Mouse (Mus musculus): ENCODE measurements around the gene Aoc1.
"Not testable (repeated sequence)": the region's sequence is repeated elsewhere in the genome, so short reads cannot be mapped to it uniquely, and the experiment has no call there.

Gene Aoc1

DNA sequence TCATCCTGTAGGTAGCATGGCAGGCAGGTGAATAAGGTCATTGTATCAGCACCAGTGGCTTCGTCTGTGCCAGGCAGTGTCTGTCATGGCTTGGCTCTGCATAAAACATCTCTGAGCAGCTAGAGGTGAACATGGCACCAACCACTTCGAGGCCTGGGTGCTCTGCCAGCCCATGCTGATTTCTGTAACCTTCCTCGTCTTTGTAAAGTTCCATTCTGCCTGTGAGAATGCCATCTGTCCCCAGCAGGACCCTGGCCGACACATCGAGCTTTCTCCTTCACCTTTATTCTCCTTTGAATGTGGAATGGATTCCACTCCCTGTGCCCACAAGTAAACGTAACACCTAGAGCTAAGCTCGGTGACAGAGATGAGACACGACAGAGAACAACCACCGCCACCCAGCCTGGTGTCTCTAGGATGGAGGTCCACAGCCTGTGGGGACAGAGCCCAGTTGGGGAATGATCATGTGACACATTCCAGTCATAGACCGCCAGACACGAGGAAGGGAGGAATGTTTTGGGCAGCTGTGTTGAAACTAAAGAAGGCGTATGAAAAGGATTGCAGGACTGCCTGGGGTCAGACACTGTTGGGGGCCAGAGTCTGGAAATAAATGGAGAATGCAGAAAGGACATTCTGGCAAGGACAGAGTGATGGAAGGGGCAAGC, 10.9 kb upstream of the Aoc1 start:
- DNase-seq (ENCODE audit: low spot score) = no peak

DNA sequence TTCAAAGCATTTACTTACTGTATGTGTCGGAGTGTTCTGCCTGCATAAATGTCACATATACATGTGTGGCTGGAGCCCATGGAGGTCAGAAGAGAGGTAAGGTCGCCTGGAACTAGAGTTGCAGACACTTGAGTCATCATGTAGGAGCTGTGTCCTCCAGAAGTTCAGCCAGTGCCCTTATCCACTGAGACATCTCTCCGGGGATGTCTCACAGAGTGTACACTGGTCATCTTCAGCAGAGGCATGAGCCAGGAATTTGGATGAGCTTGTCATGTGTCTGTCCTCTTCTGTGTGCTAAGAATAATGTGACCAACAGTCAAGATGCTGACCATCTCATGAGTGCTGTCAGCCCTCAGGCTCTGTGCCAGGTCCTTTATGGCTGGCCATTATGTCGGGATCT, 9.9 kb upstream of the Aoc1 start:
- DNase-seq (ENCODE audit: low spot score) = no peak

- no peak for DNase-seq (ENCODE audit: low spot score)
Observed at GRCm38 (mm10) chr6:48863488-48863887, 9.2 kb upstream of the Aoc1 start.

DNA sequence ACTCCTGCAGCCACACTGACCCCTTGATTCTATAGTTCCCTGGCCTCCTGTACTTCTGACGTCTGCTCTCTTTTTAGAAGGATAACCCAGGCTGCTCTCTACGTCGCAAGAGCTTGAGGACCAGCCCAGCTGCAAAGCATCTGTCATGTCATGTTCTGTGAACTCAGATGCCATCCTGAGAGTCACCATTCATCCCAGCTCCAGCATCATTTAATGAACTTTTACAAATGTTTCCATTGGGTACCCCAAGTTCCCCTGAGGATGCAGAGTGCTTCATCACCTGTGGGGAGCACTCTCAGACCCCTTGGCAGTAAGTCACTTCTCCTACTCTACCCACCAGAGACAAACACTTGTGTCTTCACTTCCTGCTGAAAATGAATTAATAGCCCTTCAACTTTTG, 8.5 kb upstream of the Aoc1 start:
- DNase-seq (ENCODE audit: low spot score) = no peak

- no peak for DNase-seq (ENCODE audit: low spot score)
Observed at GRCm38 (mm10) chr6:48864723-48865122, 8.0 kb upstream of the Aoc1 start.

DNA sequence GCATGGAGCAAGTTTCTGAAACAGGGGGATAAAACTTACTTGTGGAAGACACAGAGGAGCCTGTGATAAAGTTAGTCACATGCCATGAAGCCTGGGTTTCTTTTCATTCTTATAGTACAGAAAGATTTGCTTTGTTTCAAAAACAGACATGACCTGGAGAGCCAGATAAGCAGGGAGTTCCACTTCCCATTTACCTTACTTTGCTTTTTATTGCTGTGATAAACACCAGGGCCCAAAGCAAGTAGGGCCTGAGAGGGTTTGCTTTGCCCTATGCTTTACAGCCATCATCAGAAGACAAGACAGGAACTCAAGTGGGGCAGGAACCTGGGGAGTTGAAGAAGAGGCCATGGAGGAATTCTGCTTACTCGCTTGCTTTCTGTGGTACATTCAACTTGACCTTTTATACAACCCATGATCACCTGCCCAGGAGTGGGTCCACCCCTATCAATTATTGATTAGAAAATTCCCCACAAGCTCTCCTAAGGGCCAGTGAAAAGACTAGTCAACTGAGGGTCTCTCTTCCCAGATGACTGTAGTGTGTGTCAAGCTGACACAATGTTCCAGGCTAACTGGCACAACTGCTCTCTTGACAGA, 7.4 kb upstream of the Aoc1 start:
- no peak for DNase-seq (ENCODE audit: low spot score)

- DNase-seq (ENCODE audit: low spot score) = not testable (repeated sequence)
Observed at GRCm38 (mm10) chr6:48866355-48866950, 6.2 kb upstream of the Aoc1 start.

GRCm38 (mm10) chr6:48867158-48867557, 5.5 kb upstream of the Aoc1 start:
- no peak for DNase-seq (ENCODE audit: low spot score)

- DNase-seq (ENCODE audit: low spot score) = no peak
Observed at GRCm38 (mm10) chr6:48869774-48870173, 2.9 kb upstream of the Aoc1 start.

DNA sequence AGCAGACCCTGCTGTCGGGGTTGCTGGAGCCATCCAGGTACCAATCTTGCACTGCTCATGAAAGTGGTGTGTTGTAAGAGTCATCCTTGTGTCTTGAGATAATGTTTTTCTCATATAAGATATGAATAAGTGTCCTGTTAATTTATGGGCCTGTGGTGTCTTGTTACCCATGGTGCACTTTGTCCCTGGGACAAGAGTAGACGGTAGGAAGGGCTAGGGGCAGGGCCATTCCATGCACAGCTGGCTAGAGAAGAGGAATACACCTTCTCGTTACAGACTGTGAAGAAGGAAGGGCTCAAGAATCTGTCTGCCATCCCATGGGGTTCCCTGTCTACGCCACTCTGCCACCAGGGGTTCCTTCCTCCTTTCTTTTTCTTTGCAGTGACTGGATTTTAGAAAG, 1.9 kb downstream of the Aoc1 start:
- DNase-seq (ENCODE audit: low spot score) = no peak

- DNase-seq (ENCODE audit: low spot score) = no peak
Observed at GRCm38 (mm10) chr6:48875515-48875914, 2.8 kb downstream of the Aoc1 start.

GRCm38 (mm10) chr6:48876510-48877135, 3.9 kb downstream of the Aoc1 start:
- DNase-seq (ENCODE audit: low spot score) = no peak

DNA sequence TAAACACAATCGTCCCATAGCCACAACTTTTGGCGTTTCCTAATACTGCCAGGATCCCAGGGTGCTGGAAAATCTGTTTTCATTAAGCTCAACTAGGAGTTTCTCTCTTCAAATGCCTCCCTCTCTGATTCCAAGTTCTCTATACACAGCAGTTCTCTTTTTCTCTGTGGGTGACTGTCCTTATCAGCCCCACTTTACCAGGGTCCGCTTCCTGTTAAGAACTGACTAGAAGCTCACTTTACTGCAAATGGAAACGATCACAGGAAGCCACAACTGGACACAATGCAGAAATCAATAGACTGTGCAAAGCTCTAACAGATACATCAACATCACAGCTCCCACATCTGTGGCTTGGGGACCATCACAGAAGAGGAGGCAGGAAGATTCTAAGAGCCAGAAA, 21.5 kb downstream of the Aoc1 start:
- no peak for DNase-seq (ENCODE audit: low spot score)

DNA sequence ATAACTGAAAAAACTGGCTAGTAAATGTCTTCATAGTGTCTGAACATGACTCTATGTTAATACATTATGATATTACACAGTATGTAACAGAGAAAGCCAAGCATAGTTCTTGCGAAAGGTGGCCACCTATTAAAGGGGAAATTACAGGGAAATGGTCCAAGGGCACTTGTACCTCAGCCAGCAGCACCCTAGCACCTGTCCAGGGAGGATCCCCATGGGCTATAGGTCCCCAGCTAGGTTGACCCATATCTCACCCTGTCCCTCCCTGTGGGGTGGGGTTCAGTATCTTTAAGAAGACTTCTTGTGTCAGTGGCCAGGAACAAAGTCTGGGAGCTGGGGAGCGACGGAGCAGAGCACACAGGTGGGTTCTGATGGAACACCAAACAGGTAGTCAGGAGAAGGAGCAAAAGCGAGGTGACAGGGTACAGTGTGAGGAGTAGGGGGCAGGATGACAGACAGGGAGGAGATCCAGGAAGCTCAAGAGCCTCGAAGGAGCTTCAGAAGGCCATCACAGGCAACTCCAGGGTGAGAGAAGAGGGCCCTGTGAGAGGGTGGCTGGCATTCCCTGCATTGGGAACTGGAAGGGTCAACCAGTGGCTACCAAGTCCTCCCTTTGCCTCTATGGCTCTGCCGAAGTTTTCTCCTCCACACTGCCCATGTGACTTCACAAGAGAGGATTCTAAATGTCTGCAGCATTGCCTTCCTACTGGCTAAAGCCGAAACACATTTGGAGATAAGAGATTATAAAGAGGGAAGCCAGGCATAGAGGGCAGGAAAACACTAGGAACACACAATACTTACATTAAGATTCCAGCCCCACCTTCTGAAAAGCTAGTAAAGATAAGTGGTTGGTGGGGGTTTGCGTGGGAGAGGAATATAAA, 22.5 kb downstream of the Aoc1 start:
- DNase-seq (ENCODE audit: low spot score) = no peak

DNA sequence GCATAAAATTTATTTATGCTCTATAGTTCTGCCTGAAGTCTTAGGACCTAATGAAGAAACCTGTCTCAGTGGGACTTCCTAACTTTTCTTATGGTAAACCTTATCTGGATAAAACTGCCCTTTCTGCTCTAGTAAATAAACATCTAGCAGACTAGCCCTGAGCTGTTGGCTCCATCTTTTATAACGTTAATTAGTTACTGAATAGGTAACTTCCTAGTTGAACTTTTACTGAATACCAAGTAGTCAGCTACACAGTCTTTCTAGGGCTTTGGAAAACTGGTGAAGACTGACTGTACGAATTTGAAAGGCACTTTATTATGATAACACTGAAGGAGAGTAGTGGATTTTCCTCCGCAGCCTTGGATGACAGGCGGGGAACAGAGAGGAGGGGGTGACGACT, 23.2 kb downstream of the Aoc1 start:
- DNase-seq (ENCODE audit: low spot score) = no peak

DNA sequence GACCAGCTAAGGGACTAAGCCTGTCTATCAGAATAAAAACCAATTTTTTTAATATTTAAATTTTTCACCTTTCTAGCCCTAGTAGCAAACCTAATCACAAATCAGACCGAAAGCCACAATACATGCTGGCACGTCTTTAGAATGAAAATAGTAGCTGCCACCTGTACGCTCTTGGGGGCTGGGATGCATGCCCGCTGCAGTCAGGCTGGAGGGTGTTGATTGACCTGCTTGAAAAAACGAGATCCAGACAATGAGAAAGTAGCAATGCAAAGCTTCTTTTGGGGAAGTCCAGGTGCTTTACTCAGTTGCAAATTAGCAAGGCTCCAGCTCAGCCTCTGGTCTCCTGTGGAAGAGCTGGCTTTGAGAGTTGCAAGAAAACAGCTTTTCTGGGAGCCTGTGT, 24.3 kb downstream of the Aoc1 start:
- no peak for DNase-seq (ENCODE audit: low spot score)

DNA sequence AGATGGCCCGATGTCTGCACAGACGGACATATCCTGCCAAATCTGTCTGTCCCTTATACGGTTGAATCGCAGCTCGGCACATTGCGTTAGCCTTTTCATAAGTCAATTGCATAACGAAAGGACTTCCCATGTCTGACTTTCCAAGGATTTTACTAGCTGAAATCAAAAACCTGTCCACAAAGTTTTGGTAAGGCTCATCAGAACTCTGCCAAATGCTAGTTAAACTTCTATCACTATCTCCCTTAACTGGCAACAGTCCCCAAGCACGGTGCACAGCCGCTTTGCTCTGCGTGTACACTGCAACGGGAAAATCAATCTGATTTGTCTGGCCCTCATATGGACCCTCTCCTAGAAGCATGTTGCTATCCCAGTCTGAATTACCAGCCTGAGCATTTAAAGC, 28.6 kb downstream of the Aoc1 start:
- DNase-seq (ENCODE audit: low spot score) = not testable (repeated sequence)

- no peak for DNase-seq (ENCODE audit: low spot score)
Observed at GRCm38 (mm10) chr6:48902511-48903406, 30.1 kb downstream of the Aoc1 start.

- DNase-seq (ENCODE audit: low spot score) = no peak
Observed at GRCm38 (mm10) chr6:48903437-48903836, 30.7 kb downstream of the Aoc1 start.

GRCm38 (mm10) chr6:48905606-48906005, 32.9 kb downstream of the Aoc1 start:
- DNase-seq (ENCODE audit: low spot score) = no peak

- no peak for DNase-seq (ENCODE audit: low spot score)
Observed at GRCm38 (mm10) chr6:48906371-48906770, 33.7 kb downstream of the Aoc1 start.

Measured in ovary, adult 18-20 months (tissue).